Mouse (Mus musculus): ENCODE results near the gene Gm20517.

Gm20517 gene

GRCm38 (mm10) chr17:47610849-47611660, at the start of gene Gm20517, which contains the start of the genes Bysl and Med20:
Gene Gm20517 (plus strand): TSS chr17:47611589.
Gene Bysl (minus strand): TSS chr17:47611492.
Gene Med20 (plus strand): TSS chr17:47611582.
- DNase-seq (ENCODE audit: low read depth, low spot score) = peak; percentile 95

GRCm38 (mm10) chr17:47562875-47563274, 48.5 kb upstream of the Gm20517 start:
- DNase-seq (ENCODE audit: low read depth, low spot score) = no peak

- no peak for DNase-seq (ENCODE audit: low read depth, low spot score)
Observed at GRCm38 (mm10) chr17:47564612-47565011, 46.8 kb upstream of the Gm20517 start.

GRCm38 (mm10) chr17:47566133-47566532, 45.3 kb upstream of the Gm20517 start:
- no peak for DNase-seq (ENCODE audit: low read depth, low spot score)

GRCm38 (mm10) chr17:47567271-47567670, 44.1 kb upstream of the Gm20517 start:
- no peak for DNase-seq (ENCODE audit: low read depth, low spot score)

GRCm38 (mm10) chr17:47568389-47568788, 43.0 kb upstream of the Gm20517 start:
- no peak for DNase-seq (ENCODE audit: low read depth, low spot score)

GRCm38 (mm10) chr17:47568951-47569527, 42.4 kb upstream of the Gm20517 start:
- DNase-seq (ENCODE audit: low read depth, low spot score) = no peak

GRCm38 (mm10) chr17:47571621-47572020, 39.8 kb upstream of the Gm20517 start:
- no peak for DNase-seq (ENCODE audit: low read depth, low spot score)

GRCm38 (mm10) chr17:47572436-47572835, 39.0 kb upstream of the Gm20517 start:
- DNase-seq (ENCODE audit: low read depth, low spot score) = no peak

GRCm38 (mm10) chr17:47574028-47574427, 37.4 kb upstream of the Gm20517 start:
- DNase-seq (ENCODE audit: low read depth, low spot score) = no peak

GRCm38 (mm10) chr17:47574830-47575229, 36.6 kb upstream of the Gm20517 start:
- DNase-seq (ENCODE audit: low read depth, low spot score) = no peak

GRCm38 (mm10) chr17:47578655-47579054, 32.7 kb upstream of the Gm20517 start:
- DNase-seq (ENCODE audit: low read depth, low spot score) = no peak

- DNase-seq (ENCODE audit: low read depth, low spot score) = no peak
Observed at GRCm38 (mm10) chr17:47580962-47581361, 30.4 kb upstream of the Gm20517 start.

- DNase-seq (ENCODE audit: low read depth, low spot score) = no peak
Observed at GRCm38 (mm10) chr17:47588517-47588916, 22.9 kb upstream of the Gm20517 start.

- DNase-seq (ENCODE audit: low read depth, low spot score) = no peak
Observed at GRCm38 (mm10) chr17:47591073-47591472, 20.3 kb upstream of the Gm20517 start.

- peak; percentile 64 for DNase-seq (ENCODE audit: low read depth, low spot score)
Observed at GRCm38 (mm10) chr17:47593215-47593853, 18.1 kb upstream of the Gm20517 start.

- DNase-seq (ENCODE audit: low read depth, low spot score) = no peak
Observed at GRCm38 (mm10) chr17:47593854-47594182, 17.6 kb upstream of the Gm20517 start.

GRCm38 (mm10) chr17:47594183-47594968, 17.0 kb upstream of the Gm20517 start:
- no peak for DNase-seq (ENCODE audit: low read depth, low spot score)

- DNase-seq (ENCODE audit: low read depth, low spot score) = no peak
Observed at GRCm38 (mm10) chr17:47594969-47595247, 16.5 kb upstream of the Gm20517 start.

- DNase-seq (ENCODE audit: low read depth, low spot score) = no peak
Observed at GRCm38 (mm10) chr17:47595248-47596161, 15.9 kb upstream of the Gm20517 start.

Data from telencephalon, adult 2 months (tissue).